Mouse (Mus musculus): ENCODE data around the gene Styk1. TPM values are rescaled to one million over a fixed set of nuclear protein-coding genes. Genes with fewer than 3 reads are reported as not detected.

Styk1 gene
- total and polyA plus RNA-seq, 3 experiments, result 0.23 to 0.27 TPM; not detected in 1

GRCm38 (mm10) chr6:131388040-131389021 lies 34.9 kb upstream of the Styk1 start, which contains the start of gene Ybx3:
TSS of gene Ybx3 (minus strand) at chr6:131388476.
- peaks cover 31% of the 10 kb centered on the region for H3K4me1 ChIP-seq (ENCODE audit: insufficient read depth, low read depth, low read length)
- peak within 1 kb of the TSS; percentile 91 for H3K4me3 ChIP-seq (ENCODE audit: low read depth, low read length)
- ATAC-seq (ENCODE audit: extremely low read depth, insufficient number of reproducible peaks, low FRiP score, poor library complexity, severe bottlenecking) (peak; percentile 41), DNase-seq (ENCODE audit: low spot score) (peak; percentile 77)
- H3K36me3 ChIP-seq (replicated peaks), result peaks cover 19% of the 10 kb centered on the region
- no peaks in the 10 kb centered on the region for H3K27me3 ChIP-seq (ENCODE audit: insufficient read depth, low read length)
- TF ChIP-seq CTCF (IDR thresholded peaks at IDR 0.05; ENCODE audit: low read depth, low read length) (no peak), POLR2AphosphoS5 (IDR thresholded peaks at IDR 0.05; ENCODE audit: insufficient replicate concordance, low read depth, low read length) (no peak), GATA2 (IDR thresholded peaks at IDR 0.05; ENCODE audit: borderline replicate concordance, low read depth, low read length) (no peak)
- no peaks in the 10 kb centered on the region for H3K9me3 ChIP-seq (replicated peaks)

GRCm38 (mm10) chr6:131387221-131388039 lies 34.0 kb upstream of the Styk1 start:
- Histone ChIP-seq H3K27me3 (ENCODE audit: insufficient read depth, low read length) (no peaks in the 10 kb centered on the region), H3K4me3 (ENCODE audit: low read depth, low read length) (peak overlapping the region; percentile 91), H3K9me3 (replicated peaks) (no peaks in the 10 kb centered on the region), H3K4me1 (ENCODE audit: insufficient read depth, low read depth, low read length) (peaks cover 40% of the 10 kb centered on the region), H3K36me3 (replicated peaks) (peaks cover 28% of the 10 kb centered on the region)
- peak; percentile 57 for ATAC-seq (ENCODE audit: extremely low read depth, insufficient number of reproducible peaks, low FRiP score, poor library complexity, severe bottlenecking)
- DNase-seq (ENCODE audit: low spot score), result peak; percentile 62
- no peak for TF ChIP-seq POLR2AphosphoS5 (IDR thresholded peaks at IDR 0.05; ENCODE audit: insufficient replicate concordance, low read depth, low read length)
- peak; percentile 29; the same call in 1 of the 2 replicates for TF ChIP-seq TAL1 (conservative IDR thresholded peaks at IDR 0.05; ENCODE audit: low read depth, low read length)
- no peak for TF ChIP-seq GATA2 (IDR thresholded peaks at IDR 0.05; ENCODE audit: borderline replicate concordance, low read depth, low read length)
- TF ChIP-seq GATA1 (IDR thresholded peaks at IDR 0.05; ENCODE audit: borderline replicate concordance, low read length), result no peak

GRCm38 (mm10) chr6:131386416-131387019 lies 33.1 kb upstream of the Styk1 start:
- Histone ChIP-seq H3K36me3 (replicated peaks) (peaks cover 37% of the 10 kb centered on the region), H3K27me3 (ENCODE audit: insufficient read depth, low read length) (no peaks in the 10 kb centered on the region), H3K9me3 (replicated peaks) (no peaks in the 10 kb centered on the region), H3K4me1 (ENCODE audit: insufficient read depth, low read depth, low read length) (peaks cover 48% of the 10 kb centered on the region), H3K4me3 (ENCODE audit: low read depth, low read length) (peak overlapping the region; percentile 91)
- no peak for DNase-seq (ENCODE audit: low spot score)
- TF ChIP-seq POLR2AphosphoS5 (IDR thresholded peaks at IDR 0.05; ENCODE audit: insufficient replicate concordance, low read depth, low read length), result no peak
- TF ChIP-seq GATA1 (IDR thresholded peaks at IDR 0.05; ENCODE audit: borderline replicate concordance, low read length), result no peak
- TF ChIP-seq TAL1 (conservative IDR thresholded peaks at IDR 0.05; ENCODE audit: low read depth, low read length), result no peak
- TF ChIP-seq GATA2 (IDR thresholded peaks at IDR 0.05; ENCODE audit: borderline replicate concordance, low read depth, low read length), result no peak
- no peak for TF ChIP-seq CTCF (IDR thresholded peaks at IDR 0.05; ENCODE audit: low read depth, low read length)
- ATAC-seq (ENCODE audit: extremely low read depth, insufficient number of reproducible peaks, low FRiP score, poor library complexity, severe bottlenecking), result 0 out of 2 replicates have a peak, but pooled peaks have one; percentile 2

- Histone ChIP-seq H3K9me3 (replicated peaks) (no peaks in the 10 kb centered on the region), H3K4me3 (ENCODE audit: low read depth, low read length) (peak overlapping the region; percentile 91), H3K36me3 (replicated peaks) (peaks cover 48% of the 10 kb centered on the region), H3K27me3 (ENCODE audit: insufficient read depth, low read length) (no peaks in the 10 kb centered on the region), H3K4me1 (ENCODE audit: insufficient read depth, low read depth, low read length) (peaks cover 53% of the 10 kb centered on the region)
- TF ChIP-seq GATA1 (IDR thresholded peaks at IDR 0.05; ENCODE audit: borderline replicate concordance, low read length) (no peak), POLR2AphosphoS5 (IDR thresholded peaks at IDR 0.05; ENCODE audit: insufficient replicate concordance, low read depth, low read length) (no peak), GATA2 (IDR thresholded peaks at IDR 0.05; ENCODE audit: borderline replicate concordance, low read depth, low read length) (no peak), CTCF (IDR thresholded peaks at IDR 0.05; ENCODE audit: low read depth, low read length) (no peak), TAL1 (conservative IDR thresholded peaks at IDR 0.05; ENCODE audit: low read depth, low read length) (no peak)
- ATAC-seq (ENCODE audit: extremely low read depth, insufficient number of reproducible peaks, low FRiP score, poor library complexity, severe bottlenecking) (no peak), DNase-seq (ENCODE audit: low spot score) (no peak)
These were observed 32.1 kb upstream of the Styk1 start for GRCm38 (mm10) chr6:131385469-131385868.

- Histone ChIP-seq H3K4me1 (ENCODE audit: insufficient read depth, low read depth, low read length) (peaks cover 54% of the 10 kb centered on the region), H3K9me3 (replicated peaks) (no peaks in the 10 kb centered on the region), H3K36me3 (replicated peaks) (peaks cover 64% of the 10 kb centered on the region), H3K27me3 (ENCODE audit: insufficient read depth, low read length) (no peaks in the 10 kb centered on the region), H3K4me3 (ENCODE audit: low read depth, low read length) (peak overlapping the region; percentile 60; the same call in 1 of the 2 replicates)
- ATAC-seq (ENCODE audit: extremely low read depth, insufficient number of reproducible peaks, low FRiP score, poor library complexity, severe bottlenecking), result no peak
- no peak for DNase-seq (ENCODE audit: low spot score)
- TF ChIP-seq GATA2 (IDR thresholded peaks at IDR 0.05; ENCODE audit: borderline replicate concordance, low read depth, low read length), result no peak
- TF ChIP-seq GATA1 (IDR thresholded peaks at IDR 0.05; ENCODE audit: borderline replicate concordance, low read length), result no peak
- no peak for TF ChIP-seq TAL1 (conservative IDR thresholded peaks at IDR 0.05; ENCODE audit: low read depth, low read length)
- no peak for TF ChIP-seq POLR2AphosphoS5 (IDR thresholded peaks at IDR 0.05; ENCODE audit: insufficient replicate concordance, low read depth, low read length)
- TF ChIP-seq CTCF (IDR thresholded peaks at IDR 0.05; ENCODE audit: low read depth, low read length), result no peak
These were observed 30.4 kb upstream of the Styk1 start for GRCm38 (mm10) chr6:131383713-131384330.

All from G1E (cell line).